Mouse (Mus musculus): Measurements from ENCODE around the gene Ebi3. TPM values are rescaled to one million over a fixed set of nuclear protein-coding genes. Genes with fewer than 3 reads are reported as not detected.

Ebi3 gene
- total RNA-seq, 2 experiments from 2014 or later, result 5.4 to 16.4 TPM

GRCm38 (mm10) chr17:55957726-55958583 lies 5.5 kb downstream of the Ebi3 start:
- no peak for ATAC-seq (replicated peaks; ENCODE audit: low FRiP score, poor library complexity, severe bottlenecking)

DNA sequence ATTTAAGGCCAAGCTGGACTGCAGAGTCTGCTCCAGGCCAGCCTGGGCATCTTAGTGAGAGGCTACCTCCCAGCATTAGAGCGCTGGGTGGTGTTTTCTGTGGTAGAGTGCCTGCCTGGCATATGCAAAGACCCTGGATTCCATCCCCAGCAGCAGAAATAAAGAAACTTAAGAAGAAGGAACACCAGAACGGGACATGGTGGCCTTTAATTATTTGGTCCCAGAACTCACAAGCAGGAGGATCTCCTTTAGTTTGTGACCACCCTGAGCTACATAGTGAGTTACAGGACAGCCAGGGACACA lies 6.1 kb downstream of the Ebi3 start:
- no peak for ATAC-seq (replicated peaks; ENCODE audit: low FRiP score, poor library complexity, severe bottlenecking)

DNA sequence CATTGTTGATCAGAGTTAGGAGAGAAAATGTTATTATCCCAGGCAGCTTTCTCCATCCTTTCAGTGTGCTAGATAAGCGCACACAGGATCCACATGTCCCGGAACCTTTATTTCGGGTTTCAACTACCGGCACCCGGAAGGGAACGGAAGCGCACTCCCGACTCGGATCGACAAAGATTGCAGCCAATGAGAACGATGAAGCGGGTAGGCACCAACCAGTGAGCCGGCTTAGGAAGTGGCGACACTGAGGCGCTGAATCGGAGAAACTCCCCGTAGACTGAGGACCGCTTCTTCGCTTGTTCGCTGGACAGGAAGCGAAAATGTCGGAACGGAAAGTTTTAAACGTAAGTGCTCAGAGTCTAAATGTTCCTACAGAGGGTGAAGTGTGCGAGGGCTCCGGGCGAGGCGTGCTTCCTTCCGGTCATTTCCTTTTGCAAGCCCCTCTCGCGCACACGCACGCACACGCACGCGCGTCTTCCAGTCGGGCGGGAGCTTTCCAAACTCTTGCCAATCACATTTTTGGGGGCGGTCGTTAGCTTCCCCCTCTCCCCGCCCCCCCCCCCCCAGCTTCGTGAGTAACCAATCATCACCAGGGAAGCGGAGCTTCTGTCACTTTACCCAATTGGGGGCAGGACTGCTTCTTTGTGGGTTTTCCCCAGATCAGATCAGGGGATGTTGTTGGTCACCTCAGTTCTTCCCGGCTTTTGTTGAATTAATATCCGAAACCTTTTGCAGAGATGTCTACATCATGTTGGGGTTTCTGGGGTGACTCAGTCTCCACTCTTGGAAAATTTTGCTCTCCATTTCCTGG lies 6.7 kb downstream of the Ebi3 start, which contains the start of gene Yju2:
Gene Yju2, plus strand, starts transcription at position 182 of the 811 bp plus-strand sequence.
- ATAC-seq (replicated peaks; ENCODE audit: low FRiP score, poor library complexity, severe bottlenecking), result peak; percentile 91

DNA sequence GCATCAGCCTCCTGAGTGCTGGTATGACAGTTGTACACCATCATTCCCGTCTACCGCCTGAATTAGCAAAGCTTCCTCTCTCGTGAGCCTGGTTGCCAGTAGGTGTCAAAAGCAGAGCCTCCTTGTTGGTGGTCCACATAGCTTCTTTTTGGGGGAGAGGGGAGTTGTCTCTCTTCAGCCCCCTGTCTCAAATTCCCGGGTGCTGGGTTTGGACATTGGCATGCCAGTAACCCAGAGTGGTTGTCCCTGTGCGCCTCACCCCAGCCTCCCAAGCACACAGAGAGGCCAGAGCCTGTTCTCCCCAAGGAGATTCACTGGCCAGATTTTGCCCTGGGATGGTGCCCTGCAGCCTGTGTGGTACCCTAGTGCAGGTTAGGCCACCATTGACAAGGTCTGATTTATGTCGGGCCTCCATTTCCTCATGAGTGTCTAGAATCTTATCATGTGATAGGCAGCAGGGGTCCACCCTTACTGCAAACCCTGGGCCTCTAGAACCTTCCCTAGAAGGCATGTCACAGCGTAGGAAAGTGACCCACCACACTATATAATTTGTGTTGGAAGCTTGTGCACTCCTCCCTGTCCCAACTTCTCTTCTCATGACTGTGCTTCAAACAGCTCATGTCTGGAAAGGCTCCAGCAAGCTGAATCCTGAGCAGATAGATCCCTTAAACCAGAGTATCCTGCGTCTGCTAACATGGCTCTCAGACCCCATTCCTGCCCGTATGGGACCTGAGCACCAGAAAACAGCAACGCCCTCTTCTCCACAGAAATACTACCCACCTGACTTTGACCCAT lies 7.7 kb downstream of the Ebi3 start:
- 0 out of 2 replicates have a peak, but pooled peaks have one; percentile 2 for ATAC-seq (replicated peaks; ENCODE audit: low FRiP score, poor library complexity, severe bottlenecking)

DNA sequence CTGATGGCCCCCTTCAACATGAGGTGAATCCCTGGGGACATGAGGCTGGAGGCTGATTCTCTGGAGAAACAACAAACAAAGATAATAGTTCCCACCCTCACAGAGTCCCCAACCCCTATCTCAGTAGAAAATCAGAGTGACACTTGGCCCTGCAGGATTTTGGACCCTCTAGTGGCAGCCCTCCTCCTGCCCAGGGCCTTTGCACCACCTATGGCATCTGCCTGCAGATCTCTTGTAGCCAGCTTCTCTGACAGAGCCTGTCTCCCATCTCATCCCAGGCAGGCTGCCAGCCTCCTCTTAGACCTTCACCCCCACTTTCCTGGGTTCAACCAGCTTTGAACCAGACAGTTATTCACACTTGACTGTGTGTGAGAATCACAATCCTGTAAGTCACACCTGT lies 8.4 kb downstream of the Ebi3 start:
- ATAC-seq (replicated peaks; ENCODE audit: low FRiP score, poor library complexity, severe bottlenecking), result no peak

- no peak for ATAC-seq (replicated peaks; ENCODE audit: low FRiP score, poor library complexity, severe bottlenecking)
Measured at GRCm38 (mm10) chr17:55961631-55962030, 9.2 kb downstream of the Ebi3 start.

DNA sequence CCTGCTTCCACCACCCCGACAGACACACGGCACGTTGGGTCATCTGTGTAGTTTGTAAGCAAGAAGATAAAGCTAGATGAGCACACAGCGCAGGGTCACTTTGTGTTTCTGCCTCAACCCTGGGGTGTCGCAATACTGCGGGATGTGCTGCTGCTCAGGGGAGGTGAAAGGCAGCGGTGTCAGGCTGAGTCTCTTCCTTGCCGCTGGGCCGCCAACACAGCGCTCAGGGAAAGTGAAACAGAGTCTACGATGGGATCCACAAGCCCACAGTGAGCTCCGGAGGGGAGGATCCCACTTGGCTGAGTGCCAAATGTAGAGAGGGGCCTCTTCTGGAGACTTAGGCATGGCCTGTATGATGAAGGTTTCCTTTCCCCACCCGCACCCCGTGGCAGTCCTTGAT lies 10.7 kb downstream of the Ebi3 start:
- ATAC-seq (replicated peaks; ENCODE audit: low FRiP score, poor library complexity, severe bottlenecking), result no peak

DNA sequence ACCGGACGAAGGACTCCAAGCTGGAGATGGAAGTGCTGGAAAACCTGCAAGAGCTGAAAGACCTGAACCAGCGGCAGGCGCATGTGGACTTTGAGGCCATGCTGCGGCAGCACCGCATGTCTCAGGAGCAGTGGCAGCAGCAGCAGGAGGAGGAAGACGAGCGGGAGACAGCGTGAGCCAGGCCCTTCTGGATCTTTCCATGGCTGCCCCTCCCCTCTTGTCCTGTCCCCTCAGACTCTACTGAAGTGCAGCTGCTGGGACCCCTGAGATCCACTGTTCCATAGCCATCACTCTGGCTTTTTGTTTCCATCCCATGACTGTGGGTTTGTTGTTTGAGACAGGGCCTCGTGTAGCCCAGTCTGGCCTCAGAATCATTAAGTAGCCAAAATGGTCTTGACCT lies 12.1 kb downstream of the Ebi3 start:
- ATAC-seq (replicated peaks; ENCODE audit: low FRiP score, poor library complexity, severe bottlenecking), result no peak

- ATAC-seq (replicated peaks; ENCODE audit: low FRiP score, poor library complexity, severe bottlenecking), result no peak
Measured at GRCm38 (mm10) chr17:55964996-55965395, 12.6 kb downstream of the Ebi3 start.

GRCm38 (mm10) chr17:55967186-55967585 lies 14.7 kb downstream of the Ebi3 start:
- ATAC-seq (replicated peaks; ENCODE audit: low FRiP score, poor library complexity, severe bottlenecking), result no peak

DNA sequence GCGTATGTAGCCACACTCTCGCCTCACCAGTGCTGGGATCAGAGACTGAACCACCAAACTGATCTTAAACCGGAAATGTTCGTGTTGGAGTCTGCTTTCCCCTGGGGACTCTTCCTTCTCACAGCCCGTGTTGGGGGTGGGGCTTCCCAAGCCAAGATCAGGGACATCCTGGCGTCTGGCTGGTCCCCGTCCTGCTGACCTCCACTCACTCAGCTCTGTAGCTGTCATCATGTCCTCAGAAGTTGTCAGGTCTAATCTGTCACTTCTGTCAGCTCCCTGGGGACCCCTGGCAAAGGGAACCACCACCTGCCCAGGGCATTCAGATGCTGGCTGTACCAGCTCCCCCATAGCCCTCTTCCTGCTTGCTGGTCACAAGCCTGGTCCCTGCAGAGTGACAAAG lies 15.8 kb downstream of the Ebi3 start:
- ATAC-seq (replicated peaks; ENCODE audit: low FRiP score, poor library complexity, severe bottlenecking), result no peak

DNA sequence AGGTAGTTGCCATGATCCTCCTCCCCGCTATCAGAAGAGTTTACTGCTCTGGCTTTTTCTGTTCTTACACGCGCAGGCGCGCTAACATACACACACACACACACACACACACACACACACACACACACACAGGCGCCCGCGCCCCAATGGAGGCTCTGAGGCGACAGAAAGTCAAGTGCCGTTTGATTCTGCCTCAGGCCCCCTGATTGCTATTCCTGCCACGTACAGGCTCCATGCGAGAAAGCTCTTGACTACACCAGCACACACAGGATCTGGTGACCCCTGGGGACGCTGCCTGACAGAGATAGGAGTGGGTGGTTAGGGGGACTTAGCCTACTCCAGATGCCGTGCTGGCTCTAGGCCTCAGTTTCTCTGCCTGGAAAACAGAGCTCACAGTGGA lies 17.1 kb downstream of the Ebi3 start:
- no peak for ATAC-seq (replicated peaks; ENCODE audit: low FRiP score, poor library complexity, severe bottlenecking)

DNA sequence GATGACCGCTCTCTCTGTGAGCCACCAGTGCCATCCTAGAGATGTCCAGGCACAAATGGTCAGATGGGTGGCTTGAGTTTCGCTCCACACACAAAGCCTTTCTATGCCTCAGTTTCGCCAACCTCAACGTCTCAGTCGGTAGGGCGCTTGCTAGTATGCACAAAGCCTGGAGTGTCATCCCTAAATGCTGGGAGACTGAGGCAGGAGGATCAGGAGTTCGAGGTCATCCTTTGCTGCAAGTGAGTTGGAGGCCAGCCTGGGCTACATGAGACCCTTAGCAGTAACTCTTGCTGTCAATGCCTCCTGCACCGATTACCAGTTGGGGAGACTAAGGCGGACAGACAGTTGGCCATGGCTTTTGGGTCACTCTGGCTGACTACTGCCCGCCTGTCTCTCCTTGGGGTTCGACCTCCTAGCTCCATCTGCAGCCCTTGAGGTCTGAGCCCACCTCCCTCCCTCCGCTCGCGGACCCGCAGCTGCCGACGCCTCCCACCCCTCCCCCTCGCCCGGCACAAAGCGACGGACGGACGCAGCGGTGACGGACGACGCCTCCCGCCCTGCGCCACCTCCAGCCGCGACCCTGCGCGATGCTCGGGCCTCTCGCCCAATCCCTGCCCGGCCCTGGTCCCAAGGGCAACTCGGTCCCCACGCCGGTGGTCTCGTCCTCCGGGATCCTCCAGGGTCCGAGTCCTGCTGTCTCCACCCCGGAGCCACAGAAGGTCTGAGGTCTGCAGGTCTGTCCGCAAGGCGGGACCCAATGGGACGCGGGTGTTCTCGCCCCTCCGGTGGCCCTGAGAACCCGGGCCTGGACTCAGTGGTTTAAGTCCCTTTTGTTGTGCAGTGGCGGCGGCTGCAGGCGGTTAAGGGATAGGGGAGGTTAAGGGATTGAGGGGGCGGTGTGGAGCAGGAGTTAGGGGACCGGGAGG lies 17.8 kb downstream of the Ebi3 start, which contains the start of gene Shd:
Gene Shd, plus strand, starts transcription at position 502 of the 926 bp plus-strand sequence.
- no peak for ATAC-seq (replicated peaks; ENCODE audit: low FRiP score, poor library complexity, severe bottlenecking)

- no peak for ATAC-seq (replicated peaks; ENCODE audit: low FRiP score, poor library complexity, severe bottlenecking)
Measured at GRCm38 (mm10) chr17:55971453-55971852, 19.0 kb downstream of the Ebi3 start.

GRCm38 (mm10) chr17:55976255-55976862 lies 23.9 kb downstream of the Ebi3 start:
- no peak for ATAC-seq (replicated peaks; ENCODE audit: low FRiP score, poor library complexity, severe bottlenecking)

DNA sequence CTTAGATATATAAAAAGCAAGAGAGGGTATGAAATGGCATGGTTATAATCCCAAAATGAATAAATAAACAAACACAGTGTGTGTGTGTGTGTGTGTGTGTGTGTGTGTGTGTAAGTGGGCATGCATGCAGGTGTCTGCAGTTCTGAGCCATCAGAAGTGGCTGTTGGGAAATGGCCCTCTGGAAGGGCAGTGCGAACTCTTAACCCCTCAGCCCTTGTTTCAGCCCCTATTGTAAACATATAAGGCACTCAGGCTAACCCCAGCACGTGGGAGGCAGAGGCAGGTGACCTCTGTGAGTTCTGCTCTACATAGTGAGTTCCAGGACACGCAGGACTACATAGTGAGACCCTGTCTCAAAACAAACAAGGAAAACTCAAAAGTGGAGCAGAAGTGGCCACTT lies 24.9 kb downstream of the Ebi3 start:
- no peak for ATAC-seq (replicated peaks; ENCODE audit: low FRiP score, poor library complexity, severe bottlenecking)

DNA sequence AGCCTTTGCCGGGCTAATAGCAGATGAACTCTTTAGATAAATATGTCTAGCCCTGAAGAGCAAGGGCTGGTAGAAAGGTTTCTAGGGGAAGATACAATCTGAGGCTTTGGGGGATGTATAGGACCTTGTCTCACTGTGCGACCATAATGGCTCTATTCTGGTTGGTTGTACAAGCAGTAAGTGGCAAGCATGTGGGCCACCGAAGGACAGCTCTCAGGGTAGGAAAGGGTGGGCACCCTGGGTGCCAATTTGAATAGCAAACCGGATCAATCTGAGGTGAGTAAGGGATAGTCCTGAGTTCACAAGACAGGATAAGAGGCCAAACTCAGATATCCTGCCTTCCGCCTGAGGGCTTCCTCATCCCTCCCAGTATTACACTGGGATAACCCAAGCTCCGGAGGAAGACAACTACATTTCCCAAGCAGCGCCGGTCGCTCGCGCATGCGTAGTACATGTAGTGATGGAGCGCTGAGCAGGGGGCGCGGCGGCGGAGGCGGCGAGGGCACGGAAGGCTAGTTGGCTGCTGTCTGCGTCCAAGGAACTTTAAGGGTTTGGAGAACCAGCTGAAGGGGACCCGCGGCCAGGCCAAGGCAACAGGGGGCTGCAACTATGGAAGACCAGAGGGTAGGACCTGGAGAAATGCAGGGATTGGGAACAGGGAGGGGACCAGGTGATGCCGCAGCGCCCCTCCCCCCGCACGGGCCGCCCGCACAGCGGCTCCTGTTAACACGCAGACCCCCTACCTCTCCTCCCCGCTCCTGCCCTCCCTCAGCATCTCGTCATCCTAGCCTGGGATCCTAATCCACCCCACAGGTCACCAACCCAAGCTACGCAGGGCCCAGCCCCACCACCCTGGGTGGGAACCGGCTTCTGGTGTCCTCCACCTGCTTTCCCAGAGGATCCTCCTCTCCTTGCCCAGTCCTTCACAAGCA lies 33.9 kb downstream of the Ebi3 start, which contains the start of gene Fsd1:
Gene Fsd1, plus strand, starts transcription at position 480 of the 932 bp plus-strand sequence.
- ATAC-seq (replicated peaks; ENCODE audit: low FRiP score, poor library complexity, severe bottlenecking), result no peak
